Mouse (Mus musculus) stomach, postnatal 0 days (tissue): ENCODE results near the gene Sox5. TPM values are rescaled to one million over a fixed set of nuclear protein-coding genes. Genes with fewer than 3 reads are reported as not detected.

Experiments
- ATAC-seq: fragments of 200-750 bp; cut with Nextera tagmentation; 2 replicates; pipeline ENCODE4 v1.8.0; 2017; ENCODE audit not compliant: low FRiP score, low TSS enrichment
- DNase-seq: peaks from one replicate; pipeline ENCODE4 v3.0.0-alpha.2; 2016; ENCODE audit warnings: low spot score
- H3K27ac ChIP-seq: fragments of 300-500 bp; sonication (generic); replicated peaks from 2 replicates; pipeline ENCODE4 v1.5.1; 2014; ENCODE audit warnings: mild to moderate bottlenecking, control low read depth
- H3K27me3 ChIP-seq: fragments of 300-500 bp; sonication (generic); 2 replicates; pipeline ENCODE4 v1.6.1; 2014; ENCODE audit warnings: low read length; ENCODE audit not compliant: control insufficient read depth, insufficient read depth
- H3K36me3 ChIP-seq: fragments of 300-500 bp; sonication (generic); 2 replicates; pipeline ENCODE4 v1.6.1; 2014; ENCODE audit warnings: low read length, mixed read lengths; ENCODE audit not compliant: control insufficient read depth, insufficient read depth
- H3K4me1 ChIP-seq: fragments of 300-500 bp; sonication (generic); replicated peaks from 2 replicates; pipeline ENCODE4 v1.6.1; 2014; ENCODE audit warnings: antibody characterized with exemption; ENCODE audit not compliant: control insufficient read depth, insufficient read depth
- H3K4me2 ChIP-seq: fragments of 300-500 bp; sonication (generic); replicated peaks from 2 replicates; pipeline ENCODE4 v1.6.1; 2014; ENCODE audit warnings: low read depth, mild to moderate bottlenecking, control low read depth, moderate library complexity
- H3K4me3 ChIP-seq: fragments of 300-500 bp; sonication (generic); 2 replicates; pipeline ENCODE4 v1.5.1; 2014; ENCODE audit warnings: low read depth, low read length, control low read depth
- H3K9ac ChIP-seq: fragments of 300-500 bp; sonication (generic); 2 replicates; pipeline ENCODE4 v1.6.1; 2014; ENCODE audit warnings: mild to moderate bottlenecking, low read length, control low read depth, mixed read lengths
- H3K9me3 ChIP-seq: fragments of 300-500 bp; sonication (generic); 2 replicates; pipeline ENCODE4 v1.6.1; 2016; ENCODE audit warnings: low read length; ENCODE audit not compliant: control insufficient read depth
- CTCF ChIP-seq: IDR thresholded peaks from 2 replicates; pipeline ENCODE4 v1.5.1; 2016; ENCODE audit warnings: antibody characterized with exemption, low read depth, mild to moderate bottlenecking, moderate library complexity
- EP300 ChIP-seq: optimal IDR thresholded peaks from 2 replicates; pipeline ENCODE3; 2016; ENCODE audit warnings: antibody characterized with exemption
- WGBS: fragments of 180-500 bp; shearing (Covaris S2); extraction: QIAGEN DNeasy Blood & Tissue Kit; methylation state at CpG from one replicate; pipeline ENCODE4 v1.1.7; 2014; 5-methylcytosine and 5-hydroxymethylcytosine counted together
- polyA plus RNA-seq: library from polyadenylated mRNA; unstranded; fragments of >200 nt; fragmentation: Nextera tagmentation; extraction: Ambion mirVana; gene quantifications from 2 replicates; pipeline ENCODE4 v1.2.1, GENCODE M21; 2015

Gene Sox5
- polyA plus RNA-seq, 1 experiment from 2014 or later = 9.8 TPM

DNA sequence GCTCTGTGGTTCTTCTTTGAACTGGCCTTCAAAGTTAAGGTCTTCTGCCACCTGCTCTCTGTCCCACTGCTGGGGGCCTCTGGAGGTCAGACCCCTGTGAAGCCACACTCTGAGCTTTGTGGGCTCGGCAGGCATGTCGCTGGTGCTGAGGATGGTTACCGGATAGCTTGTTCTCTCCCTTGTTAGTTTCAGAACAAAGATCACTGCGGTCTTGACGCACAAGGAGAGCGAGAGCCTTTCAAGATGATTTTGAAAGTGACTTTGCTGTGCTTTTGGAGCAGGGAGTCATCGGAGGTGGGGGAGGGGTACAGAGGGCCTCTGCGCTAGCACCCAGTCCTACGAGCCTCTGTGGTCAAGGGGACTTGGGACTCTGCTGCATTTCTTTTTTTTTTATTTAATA lies 240.5 kb downstream of the Sox5 start:
- H3K27me3 ChIP-seq = no peaks in the 10 kb centered on the region
- TF ChIP-seq CTCF (no peak), EP300 (no peak)
- DNase-seq = no peak
- H3K9me3 ChIP-seq = no peaks in the 10 kb centered on the region
- no peak overlapping the region for H3K27ac ChIP-seq
- no peak overlapping the region for H3K4me3 ChIP-seq
- H3K4me2 ChIP-seq = no peak overlapping the region
- no peaks in the 10 kb centered on the region for H3K36me3 ChIP-seq
- no peak overlapping the region for H3K9ac ChIP-seq
- no peak for ATAC-seq
- 92% methylated on average over 9 of the region's 9 CpGs for WGBS
- no peaks in the 10 kb centered on the region for H3K4me1 ChIP-seq

DNA sequence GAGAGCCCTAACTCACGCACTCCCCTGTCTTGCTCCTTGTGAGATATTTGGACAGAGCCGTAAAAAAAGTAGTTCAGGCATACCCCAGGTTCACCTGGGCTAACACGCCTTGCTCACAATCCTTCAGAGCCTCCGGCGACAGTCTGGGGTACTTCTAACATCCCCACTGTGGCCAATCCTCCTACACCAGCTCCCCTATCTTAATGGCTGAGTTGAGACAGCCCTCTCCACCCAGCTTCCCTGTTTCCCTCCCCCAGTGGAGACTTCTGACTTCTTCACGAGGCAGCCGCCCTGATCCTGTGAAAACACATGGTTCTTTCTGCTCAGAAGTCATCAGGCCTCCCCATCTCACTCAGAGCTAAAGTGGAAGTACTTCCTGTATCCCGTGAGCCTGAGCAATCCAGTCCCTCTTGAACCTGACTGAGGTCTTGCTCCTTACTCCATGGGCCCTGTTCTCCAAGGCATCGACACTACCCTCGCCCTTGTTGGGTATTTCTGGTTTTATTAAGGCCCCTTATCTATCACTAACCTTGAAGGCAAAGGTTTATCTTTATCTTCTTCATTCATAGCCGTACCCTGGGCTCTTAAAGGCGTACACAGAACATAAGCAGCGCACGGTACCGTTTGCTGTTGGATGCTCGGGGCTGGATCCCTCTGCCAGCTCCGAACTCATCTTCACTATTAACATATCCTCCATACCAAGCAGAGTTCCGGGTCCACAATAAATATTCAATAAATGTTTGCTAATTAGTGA lies 242.2 kb downstream of the Sox5 start:
- no peak for ATAC-seq
- H3K27me3 ChIP-seq = no peaks in the 10 kb centered on the region

DNA sequence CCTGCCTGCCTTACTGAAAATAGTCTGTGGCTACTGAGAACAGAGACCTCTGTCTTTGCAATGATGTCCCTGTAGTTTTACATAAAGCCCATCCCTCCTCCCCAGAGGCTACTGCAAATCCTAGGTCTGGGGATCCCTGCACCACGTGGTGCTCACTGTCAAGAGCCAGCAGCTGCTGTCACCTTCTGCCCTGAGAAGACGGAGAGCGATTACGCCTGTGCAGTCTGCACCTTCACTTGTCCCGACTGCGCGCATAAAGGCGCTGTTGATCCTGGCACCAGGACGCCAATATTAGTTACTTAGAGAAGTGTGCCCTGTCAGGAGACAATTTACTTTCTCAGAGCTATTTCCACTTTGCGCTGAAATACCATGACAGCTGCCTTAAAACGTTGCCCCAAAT lies 258.3 kb downstream of the Sox5 start:
- no peak for DNase-seq
- 55% methylated on average over 11 of the region's 11 CpGs for WGBS
- no peak for ATAC-seq

More for the DNA sequence above, 242.2 kb downstream of the Sox5 start:
- H3K4me2 ChIP-seq = no peak overlapping the region
- no peak for DNase-seq
- H3K36me3 ChIP-seq = no peaks in the 10 kb centered on the region
- no peaks in the 10 kb centered on the region for H3K4me1 ChIP-seq
- no peak overlapping the region for H3K27ac ChIP-seq
- no peak overlapping the region for H3K4me3 ChIP-seq
- TF ChIP-seq EP300 = no peak
- TF ChIP-seq CTCF = no peak
- no peak overlapping the region for H3K9ac ChIP-seq
- H3K9me3 ChIP-seq = no peaks in the 10 kb centered on the region
- WGBS = 78% methylated on average over 18 of the region's 18 CpGs

DNA sequence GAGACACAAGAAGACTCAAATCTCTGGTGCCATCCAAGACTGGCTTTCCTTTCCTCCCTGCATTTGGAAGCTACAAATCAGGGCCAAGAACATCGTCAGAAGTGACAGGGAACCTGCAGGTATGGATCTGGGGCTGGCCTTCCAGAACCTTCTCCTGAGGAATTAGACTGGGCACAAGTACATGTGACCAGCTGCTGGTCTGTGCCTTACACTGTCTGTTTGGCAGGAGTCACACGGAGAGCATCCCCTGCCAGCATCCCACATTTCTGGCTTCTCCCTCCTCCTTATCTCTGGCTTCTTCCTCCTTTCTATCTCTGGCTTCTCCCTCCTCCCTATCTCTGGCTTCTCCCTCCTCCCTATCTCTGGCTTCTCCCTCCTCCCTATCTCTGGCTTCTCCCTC lies 263.0 kb downstream of the Sox5 start:
- WGBS = 92% methylated on average over 2 of the region's 2 CpGs
- Histone ChIP-seq H3K9me3 (no peaks in the 10 kb centered on the region), H3K27ac (no peak overlapping the region), H3K4me1 (no peaks in the 10 kb centered on the region), H3K36me3 (no peaks in the 10 kb centered on the region), H3K4me3 (no peak overlapping the region), H3K9ac (no peak overlapping the region), H3K4me2 (no peak overlapping the region), H3K27me3 (no peaks in the 10 kb centered on the region)
- TF ChIP-seq CTCF (no peak), EP300 (no peak)
- ATAC-seq (no peak), DNase-seq (no peak)

More for the DNA sequence above, 258.3 kb downstream of the Sox5 start:
- no peak overlapping the region for H3K4me2 ChIP-seq
- no peak overlapping the region for H3K9ac ChIP-seq
- H3K27ac ChIP-seq = no peak overlapping the region
- H3K4me3 ChIP-seq = no peak overlapping the region
- no peaks in the 10 kb centered on the region for H3K4me1 ChIP-seq
- no peaks in the 10 kb centered on the region for H3K27me3 ChIP-seq
- H3K36me3 ChIP-seq = no peaks in the 10 kb centered on the region
- no peaks in the 10 kb centered on the region for H3K9me3 ChIP-seq
- no peak for TF ChIP-seq CTCF
- TF ChIP-seq EP300 = no peak

DNA sequence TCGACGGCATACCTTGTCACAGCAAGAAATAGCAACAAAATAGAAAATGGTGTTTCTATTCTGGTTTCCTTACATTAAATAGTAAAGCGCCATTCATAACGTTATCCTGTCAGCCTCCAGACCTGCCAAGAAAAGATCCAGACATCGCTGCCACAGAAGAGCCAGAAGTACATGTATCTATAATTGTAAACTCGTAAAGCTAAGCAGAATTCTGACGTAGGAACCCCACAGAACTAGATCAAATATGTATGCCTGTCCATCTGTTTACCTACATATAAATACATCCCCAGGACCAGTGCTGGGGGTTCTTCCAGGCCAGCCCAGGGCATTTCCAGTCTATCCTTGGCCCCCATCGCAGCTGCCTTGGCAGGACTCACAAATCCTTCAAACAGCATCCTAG lies 265.9 kb downstream of the Sox5 start:
- Histone ChIP-seq H3K36me3 (no peaks in the 10 kb centered on the region), H3K4me1 (no peaks in the 10 kb centered on the region), H3K4me2 (no peak overlapping the region), H3K9ac (no peak overlapping the region), H3K4me3 (no peak overlapping the region), H3K27me3 (no peaks in the 10 kb centered on the region), H3K9me3 (no peaks in the 10 kb centered on the region), H3K27ac (no peak overlapping the region)
- DNase-seq (no peak), ATAC-seq (no peak)
- 72% methylated on average over 8 of the region's 8 CpGs for whole genome bisulfite sequencing
- TF ChIP-seq EP300 = no peak
- TF ChIP-seq CTCF = no peak

DNA sequence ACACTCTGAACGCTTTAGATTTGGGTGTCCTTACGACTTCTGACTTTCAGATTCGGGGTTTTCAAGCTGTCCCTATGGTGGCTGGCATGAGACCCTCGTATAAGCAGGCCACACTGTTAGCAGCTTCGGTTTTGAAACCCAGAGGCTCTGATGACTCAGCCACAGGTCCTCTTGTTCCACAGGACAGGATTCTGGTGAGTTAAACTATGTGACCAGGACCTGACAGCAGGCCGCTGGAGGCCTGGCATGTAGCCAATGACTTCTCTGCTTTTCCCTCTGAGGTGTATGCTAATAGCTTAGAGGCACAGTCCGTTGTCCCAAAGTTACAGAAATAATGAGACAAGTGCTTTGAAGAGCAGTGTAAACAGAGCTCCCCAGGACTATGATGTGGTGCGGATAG lies 268.0 kb downstream of the Sox5 start:
- ATAC-seq (no peak), DNase-seq (no peak)
- Histone ChIP-seq H3K9ac (no peak overlapping the region), H3K9me3 (no peaks in the 10 kb centered on the region), H3K27me3 (no peaks in the 10 kb centered on the region), H3K4me1 (no peaks in the 10 kb centered on the region), H3K4me3 (no peak overlapping the region), H3K36me3 (no peaks in the 10 kb centered on the region), H3K27ac (no peak overlapping the region), H3K4me2 (no peak overlapping the region)
- 48% methylated on average over 8 of the region's 8 CpGs for WGBS
- TF ChIP-seq EP300 (no peak), CTCF (no peak)
